Mouse (Mus musculus) brain, embryonic 18.5 days (tissue): ENCODE measurements around the gene Pkd1l2.

Experiments used
- DNase-seq: peaks from one replicate; pipeline ENCODE4 v3.0.0-alpha.2; 2012; ENCODE audit warnings: low read depth, low spot score

Gene Pkd1l2

GRCm38 (mm10) chr8:116975066-116975465, 107.2 kb downstream of the Pkd1l2 start:
- DNase-seq: no peak

DNA sequence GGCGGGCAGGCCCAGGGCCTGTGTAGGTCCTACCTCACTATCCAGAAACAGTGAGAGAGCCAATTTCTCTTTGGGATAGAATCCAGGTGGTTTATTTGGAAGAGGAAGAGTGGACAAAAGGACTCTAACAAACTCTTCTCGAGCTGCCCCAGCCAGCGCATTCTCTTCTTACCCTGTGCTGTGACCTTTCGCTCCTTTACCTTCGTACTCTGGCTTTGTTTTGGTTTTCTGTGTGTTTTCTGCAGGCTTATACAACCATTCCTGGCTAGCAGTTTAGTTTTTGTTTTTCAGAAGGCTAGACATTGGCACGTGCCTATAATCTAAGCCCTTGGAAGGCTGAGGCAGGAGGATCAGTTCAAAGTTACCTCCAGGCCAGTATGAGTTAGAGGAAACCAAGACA, 112.7 kb downstream of the Pkd1l2 start:
- no peak for DNase-seq

DNA sequence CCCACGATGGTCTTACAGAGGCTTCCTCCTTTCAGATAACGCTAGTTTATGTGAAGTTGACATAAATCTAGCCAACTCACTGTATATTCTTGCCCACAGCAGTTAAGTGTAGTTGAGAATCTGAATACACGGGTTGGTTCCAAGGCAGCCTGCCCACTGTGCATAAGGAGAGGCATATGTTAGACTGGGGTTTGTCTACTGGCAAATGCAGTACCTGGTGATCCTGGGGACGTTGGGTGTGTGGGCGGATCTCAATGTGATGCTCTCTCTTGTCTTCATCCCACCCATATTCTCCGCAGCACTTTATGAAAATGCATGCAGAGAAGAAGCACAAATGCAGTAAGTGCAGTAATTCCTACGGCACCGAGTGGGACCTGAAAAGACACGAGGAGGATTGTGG, 127.8 kb downstream of the Pkd1l2 start:
- DNase-seq: no peak

GRCm38 (mm10) chr8:116952428-116952827, 129.8 kb downstream of the Pkd1l2 start:
- no peak for DNase-seq

- DNase-seq: no peak
Observed at GRCm38 (mm10) chr8:116951778-116952177, 130.5 kb downstream of the Pkd1l2 start.

DNA sequence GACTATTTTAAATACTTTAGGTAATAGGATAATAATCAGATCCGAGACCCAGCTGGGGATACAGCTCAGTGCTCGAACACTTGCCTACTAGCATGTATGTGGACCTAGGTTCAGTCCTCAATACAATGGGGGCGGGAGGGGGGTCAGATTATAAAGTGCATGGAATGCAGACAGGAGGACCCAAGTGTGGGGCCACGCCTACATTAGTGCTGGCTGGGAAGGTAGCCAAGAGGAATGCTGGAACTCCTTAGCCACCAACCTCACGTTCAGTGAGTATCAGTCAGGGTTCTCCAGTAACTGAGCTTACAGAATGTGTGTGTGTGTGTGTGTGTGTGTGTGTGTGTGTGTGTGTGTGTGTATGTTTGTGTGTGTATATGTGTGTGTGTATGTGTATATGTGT, 130.9 kb downstream of the Pkd1l2 start:
- no peak for DNase-seq

DNA sequence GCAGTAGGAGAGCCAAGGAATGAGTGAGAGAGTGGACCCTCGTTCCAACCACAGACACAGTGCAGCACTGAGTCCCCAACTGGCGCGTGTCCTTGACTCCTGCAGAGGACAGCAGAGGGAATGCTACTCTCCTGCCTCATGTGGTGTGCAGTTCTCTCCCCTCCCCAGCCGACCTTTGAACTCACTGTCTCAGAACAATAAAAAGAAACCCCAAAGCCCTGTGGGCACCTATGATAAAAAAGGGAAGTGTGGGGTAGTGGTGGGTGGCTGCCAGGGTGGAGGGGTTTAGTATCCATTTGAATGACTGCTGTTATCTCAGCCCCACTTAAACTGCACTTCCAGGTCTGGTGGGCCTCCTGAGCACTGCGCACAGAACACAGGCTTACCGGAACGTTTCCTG, 134.7 kb downstream of the Pkd1l2 start:
- no peak for DNase-seq

- no peak for DNase-seq
Observed at GRCm38 (mm10) chr8:116946851-116947250, 135.4 kb downstream of the Pkd1l2 start.

- no peak for DNase-seq
Observed at GRCm38 (mm10) chr8:116946268-116946838, 135.9 kb downstream of the Pkd1l2 start.
